Mouse (Mus musculus): ENCODE results near the gene Polg2. TPM values are rescaled to one million over a fixed set of nuclear protein-coding genes. Genes with fewer than 3 reads are reported as not detected.
A peak's percentile ranks its signal among the peaks of the same experiment; 100 is the strongest.
"Not testable (repeated sequence)": the region's sequence is repeated elsewhere in the genome, so short reads cannot be mapped to it uniquely, and the experiment has no call there.

Gene Polg2
- polyA plus RNA-seq, 1 experiment from 2014 or later, result 7.9 TPM

DNA sequence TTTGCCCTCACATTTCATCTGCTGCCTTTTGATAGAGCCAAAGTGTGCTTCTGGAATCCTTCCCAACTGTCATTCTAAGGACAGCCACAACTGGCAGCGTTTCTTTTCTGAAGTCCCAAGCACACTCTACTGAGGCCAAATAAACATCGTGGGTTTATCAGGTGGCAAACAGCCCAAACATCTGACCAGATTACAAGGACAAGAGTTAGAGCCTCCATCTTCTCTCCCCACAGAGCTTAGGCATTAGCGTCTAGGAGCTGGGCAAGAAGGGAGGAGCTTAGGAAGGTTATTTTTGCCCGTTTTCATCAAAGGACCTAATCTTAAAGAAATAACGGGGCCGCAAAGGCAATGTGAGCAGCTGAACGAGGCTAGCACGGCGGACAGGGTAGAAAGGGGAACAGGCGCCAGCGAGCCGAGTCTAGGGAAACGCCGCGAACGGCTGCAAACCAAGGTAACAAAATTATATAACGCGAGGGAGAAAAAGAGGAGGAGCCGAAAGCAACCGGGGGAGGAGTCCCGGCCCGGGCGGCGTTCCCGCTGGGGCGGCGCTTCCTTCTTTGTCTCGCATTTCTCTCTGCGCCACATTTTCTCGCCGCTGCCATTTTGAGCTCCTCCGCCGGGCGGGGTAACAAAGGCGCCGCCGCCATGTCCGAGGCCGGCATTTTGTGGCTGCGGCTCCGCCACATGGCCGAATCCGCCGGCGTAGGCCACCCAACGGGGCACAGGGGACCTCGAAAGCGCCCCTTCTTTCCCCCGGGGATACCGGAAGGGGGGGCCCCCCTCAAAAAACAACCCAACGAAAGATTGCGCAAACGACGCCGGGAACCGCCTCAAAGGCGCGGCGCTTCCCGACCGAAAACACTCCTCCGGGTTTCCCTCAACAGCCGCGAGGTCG is 8.0 kb upstream of the Polg2 start:
- no peaks in the 10 kb centered on the region for H3K9me3 ChIP-seq (ENCODE audit: low read length)
- H3K36me3 ChIP-seq (replicated peaks; ENCODE audit: insufficient read depth, low read length), result peaks cover 48% of the 10 kb centered on the region
- peak overlapping the region; percentile 100 for H3K27ac ChIP-seq (ENCODE audit: low read depth)
- 0% methylated on average over 65 of the region's 65 CpGs for WGBS (ENCODE audit: insufficient replicate concordance)
- TF ChIP-seq CTCF (IDR thresholded peaks at IDR 0.05; ENCODE audit: low read depth), result no peak
- TF ChIP-seq EP300 (IDR thresholded peaks at IDR 0.05; ENCODE audit: low read depth), result no peak
- DNase-seq (peak; percentile 94), ATAC-seq (peak; percentile 28)
- H3K4me1 ChIP-seq (ENCODE audit: insufficient read depth), result peaks cover 21% of the 10 kb centered on the region
- peak overlapping the region; percentile 93 for H3K4me3 ChIP-seq (ENCODE audit: low read depth, low read length)
- H3K9ac ChIP-seq (replicated peaks), result peak overlapping the region; percentile 99
- H3K4me2 ChIP-seq (ENCODE audit: low read depth, low read length), result peak overlapping the region; percentile 79
- no peaks in the 10 kb centered on the region for H3K27me3 ChIP-seq (ENCODE audit: insufficient read depth, low read length)

DNA sequence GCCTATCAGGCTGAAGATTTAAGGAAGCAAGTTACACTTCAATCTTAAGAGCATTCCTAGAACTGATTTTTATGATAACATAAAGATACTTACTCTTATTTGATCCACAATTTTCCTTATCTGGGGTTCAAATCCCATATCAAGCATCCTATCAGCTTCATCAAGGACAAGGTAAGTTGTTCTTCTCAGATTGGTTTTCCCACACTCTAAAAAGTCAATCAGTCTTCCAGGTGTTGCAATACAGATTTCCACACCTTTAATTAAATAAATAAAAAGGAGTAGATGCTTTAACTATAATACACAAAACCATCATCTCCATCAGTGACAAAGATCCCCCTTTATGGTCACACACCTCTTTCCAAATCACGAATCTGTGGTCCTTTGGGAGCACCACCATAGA is 5.7 kb upstream of the Polg2 start:
- Histone ChIP-seq H3K4me2 (ENCODE audit: low read depth, low read length) (no peak overlapping the region), H3K36me3 (replicated peaks; ENCODE audit: insufficient read depth, low read length) (peaks cover 66% of the 10 kb centered on the region), H3K27me3 (ENCODE audit: insufficient read depth, low read length) (no peaks in the 10 kb centered on the region), H3K9ac (replicated peaks) (no peak overlapping the region), H3K27ac (ENCODE audit: low read depth) (no peak overlapping the region), H3K4me1 (ENCODE audit: insufficient read depth) (peaks cover 19% of the 10 kb centered on the region), H3K4me3 (ENCODE audit: low read depth, low read length) (no peak overlapping the region), H3K9me3 (ENCODE audit: low read length) (no peaks in the 10 kb centered on the region)
- 74% methylated on average over 1 of the region's 1 CpGs for WGBS (ENCODE audit: insufficient replicate concordance)
- no peak for TF ChIP-seq EP300 (IDR thresholded peaks at IDR 0.05; ENCODE audit: low read depth)
- no peak for TF ChIP-seq CTCF (IDR thresholded peaks at IDR 0.05; ENCODE audit: low read depth)
- no peak for DNase-seq
- no peak for ATAC-seq

DNA sequence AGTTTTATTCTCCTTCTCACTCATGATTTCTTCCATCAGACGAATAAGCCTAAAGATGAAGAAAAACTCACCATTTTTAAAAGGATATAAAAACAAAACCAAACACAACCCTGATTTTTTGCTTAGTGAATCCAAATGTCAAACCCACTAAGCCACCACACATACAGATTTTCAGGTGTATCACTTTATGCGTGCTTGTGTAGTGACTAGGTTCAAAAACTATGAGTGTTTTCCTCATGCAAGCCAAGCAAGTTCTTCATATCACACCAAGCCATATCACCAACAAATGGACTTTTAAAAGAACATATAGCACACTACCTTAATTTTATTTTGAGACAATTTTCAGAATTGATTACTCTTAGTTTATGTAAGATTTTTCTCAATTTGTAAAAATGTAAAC is 5.1 kb upstream of the Polg2 start:
- peaks cover 22% of the 10 kb centered on the region for H3K4me1 ChIP-seq (ENCODE audit: insufficient read depth)
- DNase-seq (no peak), ATAC-seq (no peak)
- no peaks in the 10 kb centered on the region for H3K9me3 ChIP-seq (ENCODE audit: low read length)
- no peak overlapping the region for H3K27ac ChIP-seq (ENCODE audit: low read depth)
- 83% methylated on average over 2 of the region's 2 CpGs for WGBS (ENCODE audit: insufficient replicate concordance)
- H3K4me2 ChIP-seq (ENCODE audit: low read depth, low read length), result no peak overlapping the region
- H3K9ac ChIP-seq (replicated peaks), result no peak overlapping the region
- no peak for TF ChIP-seq EP300 (IDR thresholded peaks at IDR 0.05; ENCODE audit: low read depth)
- TF ChIP-seq CTCF (IDR thresholded peaks at IDR 0.05; ENCODE audit: low read depth), result no peak
- H3K4me3 ChIP-seq (ENCODE audit: low read depth, low read length), result no peak overlapping the region
- no peaks in the 10 kb centered on the region for H3K27me3 ChIP-seq (ENCODE audit: insufficient read depth, low read length)
- peaks cover 68% of the 10 kb centered on the region for H3K36me3 ChIP-seq (replicated peaks; ENCODE audit: insufficient read depth, low read length)

DNA sequence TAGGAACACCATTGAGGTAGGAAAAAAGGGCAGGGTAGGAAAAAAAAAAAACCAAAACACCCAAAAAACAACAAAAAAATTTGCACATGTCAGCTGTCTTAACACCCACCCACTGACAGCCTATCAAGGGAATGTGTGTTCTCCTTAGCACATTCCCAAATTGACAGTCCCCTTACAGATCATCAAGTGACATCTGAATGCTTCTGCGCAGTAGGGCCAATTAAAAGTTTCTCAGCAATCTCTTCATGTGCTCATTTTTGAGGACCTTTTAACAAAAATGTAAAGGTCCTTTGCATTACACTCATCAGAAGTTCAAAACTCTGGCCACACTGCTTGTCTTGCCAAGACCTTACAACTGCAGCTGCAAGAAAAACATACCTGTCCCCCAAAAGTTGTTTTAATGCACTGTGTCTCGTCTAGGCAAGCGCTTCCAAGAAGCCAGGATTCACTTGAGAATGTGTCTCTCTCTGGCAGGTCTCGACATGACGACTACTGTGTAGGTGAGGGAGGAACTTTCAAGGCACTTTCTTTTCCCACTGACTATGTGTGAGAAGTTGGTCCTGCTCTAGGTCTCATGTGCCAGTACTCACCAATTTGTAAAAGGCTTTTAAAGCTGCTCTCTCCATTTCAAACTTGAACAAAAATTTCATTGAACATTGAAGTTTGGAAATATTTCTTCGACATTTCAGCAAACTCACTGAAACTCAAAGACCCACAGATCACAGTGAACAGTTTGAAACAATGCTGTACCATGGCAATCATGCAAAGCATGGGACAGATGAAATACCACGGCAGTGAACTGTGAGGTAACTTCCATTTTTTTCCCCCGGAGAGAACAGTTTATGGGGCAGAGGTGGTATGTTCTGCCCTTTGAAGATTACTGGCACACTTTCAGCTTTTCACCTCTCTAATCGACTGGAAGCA is 3.8 kb upstream of the Polg2 start:
- peaks cover 68% of the 10 kb centered on the region for H3K36me3 ChIP-seq (replicated peaks; ENCODE audit: insufficient read depth, low read length)
- peaks cover 22% of the 10 kb centered on the region for H3K4me1 ChIP-seq (ENCODE audit: insufficient read depth)
- no peaks in the 10 kb centered on the region for H3K27me3 ChIP-seq (ENCODE audit: insufficient read depth, low read length)
- 0 out of 2 replicates have a peak overlapping the region, but pooled peaks have one; percentile 7 for H3K27ac ChIP-seq (ENCODE audit: low read depth)
- no peak for ATAC-seq
- no peak overlapping the region for H3K9ac ChIP-seq (replicated peaks)
- WGBS (ENCODE audit: insufficient replicate concordance), result 85% methylated on average over 9 of the region's 9 CpGs
- H3K4me3 ChIP-seq (ENCODE audit: low read depth, low read length), result no peak overlapping the region
- TF ChIP-seq EP300 (IDR thresholded peaks at IDR 0.05; ENCODE audit: low read depth) (no peak), CTCF (IDR thresholded peaks at IDR 0.05; ENCODE audit: low read depth) (no peak)
- DNase-seq, result no peak
- H3K9me3 ChIP-seq (ENCODE audit: low read length), result no peaks in the 10 kb centered on the region
- no peak overlapping the region for H3K4me2 ChIP-seq (ENCODE audit: low read depth, low read length)

DNA sequence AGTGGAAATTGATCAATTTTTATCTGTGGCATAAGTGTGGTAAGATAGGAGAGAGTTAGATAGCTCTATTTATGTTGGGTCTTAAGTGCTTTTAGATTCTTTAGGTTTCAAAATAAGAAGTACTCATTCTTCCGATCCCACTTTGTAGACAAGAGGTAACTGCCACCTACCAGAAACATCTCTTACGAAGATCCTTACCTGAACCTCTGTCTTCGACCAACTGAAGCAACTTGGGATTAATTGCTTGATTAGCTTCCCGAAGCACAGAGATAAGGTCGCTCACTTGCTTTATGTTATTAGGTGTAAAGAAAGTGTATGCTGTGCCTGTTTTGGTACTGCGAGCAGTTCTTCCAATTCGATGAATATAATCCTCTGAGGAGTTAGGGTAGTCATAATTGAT is 2.9 kb upstream of the Polg2 start:
- not testable (repeated sequence) for H3K4me2 ChIP-seq (ENCODE audit: low read depth, low read length); H3K27me3 ChIP-seq (ENCODE audit: insufficient read depth, low read length); DNase-seq; H3K9me3 ChIP-seq (ENCODE audit: low read length); H3K27ac ChIP-seq (ENCODE audit: low read depth); ATAC-seq; H3K9ac ChIP-seq (replicated peaks); H3K4me3 ChIP-seq (ENCODE audit: low read depth, low read length)
- Histone ChIP-seq H3K4me1 (ENCODE audit: insufficient read depth) (peaks cover 27% of the 10 kb centered on the region), H3K36me3 (replicated peaks; ENCODE audit: insufficient read depth, low read length) (peaks cover 68% of the 10 kb centered on the region)
- 88% methylated on average over 7 of the region's 7 CpGs for WGBS (ENCODE audit: insufficient replicate concordance)

Data from liver, postnatal 0 days (tissue).